Mouse (Mus musculus) induced T-regulatory cell, adult 2 months (primary cell): ENCODE measurements around the gene Olfr1307.

Source experiments
- DNase-seq: peaks from one replicate; pipeline ENCODE4 v3.0.0-alpha.2; 2012; ENCODE audit warnings: low read depth

Olfr1307 gene

GRCm38 (mm10) chr2:111949340-111949739 lies at the start of gene Olfr1307:
Gene Olfr1307 (minus strand): TSS chr2:111949440.
- DNase-seq, result no peak

- DNase-seq, result no peak
These were observed 40.9 kb upstream of the Olfr1307 start, which contains the start of gene Olfr1309 for GRCm38 (mm10) chr2:111990181-111990580. Gene Olfr1309 (minus strand): TSS chr2:111990281.

- no peak for DNase-seq
These were observed 15.6 kb upstream of the Olfr1307 start, which contains the start of gene Olfr1308 for GRCm38 (mm10) chr2:111964844-111965243. Gene Olfr1308 (minus strand): TSS chr2:111964944.

GRCm38 (mm10) chr2:111916171-111916570 lies 33.1 kb downstream of the Olfr1307 start, which contains the start of gene Olfr1306:
Gene Olfr1306 (minus strand): TSS chr2:111916271.
- no peak for DNase-seq
